Mouse (Mus musculus): ENCODE measurements at regions not wholly inside any gene's neighbourhood (a gene's known extent, or its start where the extent isn't known, plus 50 kb on each side); places are given as distances from the start of the nearest gene placed in this dataset.

DNA sequence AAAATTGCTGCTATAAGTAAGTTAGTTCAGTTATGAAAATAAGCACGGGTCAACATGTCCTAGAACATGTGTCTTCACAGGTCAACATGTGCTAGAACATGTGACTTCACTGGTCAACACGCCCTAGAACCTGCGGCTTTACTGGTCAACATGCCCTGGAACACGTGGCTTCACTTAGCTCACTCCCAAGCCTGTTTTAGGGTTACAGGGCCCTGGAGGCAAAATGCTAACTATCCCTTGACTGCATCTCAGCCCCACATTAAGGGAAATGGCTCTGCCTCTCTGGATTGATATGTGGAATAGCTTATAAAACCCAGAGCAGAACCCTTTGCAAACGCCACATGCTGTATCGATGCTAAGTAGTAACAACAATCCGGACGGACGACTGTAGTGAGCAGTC lies 67.8 kb downstream of the Nkx6-1 start:
- DNase-seq (ENCODE audit: low spot score in 2 of 2), result no peak

DNA sequence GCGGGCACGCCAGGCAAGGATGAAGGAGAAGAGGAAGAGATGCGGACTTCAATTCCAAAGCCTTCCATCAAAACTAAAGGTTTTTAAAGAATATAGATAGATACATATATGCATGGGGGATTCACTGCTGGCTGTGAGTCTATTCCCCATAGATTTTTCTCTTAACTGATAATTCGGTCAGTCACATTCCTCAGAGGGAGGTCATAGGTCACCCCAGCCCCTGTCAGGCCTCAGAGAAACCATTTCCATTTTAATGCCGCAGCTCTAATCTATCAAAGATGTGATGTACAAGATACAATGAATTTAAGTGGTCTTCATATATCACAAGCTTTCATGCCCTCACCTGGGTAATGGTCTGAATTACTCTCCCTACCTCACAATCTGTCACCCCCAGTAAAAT lies 73.6 kb downstream of the Nkx6-1 start:
- no peak for DNase-seq (ENCODE audit: low spot score in 2 of 2)

DNA sequence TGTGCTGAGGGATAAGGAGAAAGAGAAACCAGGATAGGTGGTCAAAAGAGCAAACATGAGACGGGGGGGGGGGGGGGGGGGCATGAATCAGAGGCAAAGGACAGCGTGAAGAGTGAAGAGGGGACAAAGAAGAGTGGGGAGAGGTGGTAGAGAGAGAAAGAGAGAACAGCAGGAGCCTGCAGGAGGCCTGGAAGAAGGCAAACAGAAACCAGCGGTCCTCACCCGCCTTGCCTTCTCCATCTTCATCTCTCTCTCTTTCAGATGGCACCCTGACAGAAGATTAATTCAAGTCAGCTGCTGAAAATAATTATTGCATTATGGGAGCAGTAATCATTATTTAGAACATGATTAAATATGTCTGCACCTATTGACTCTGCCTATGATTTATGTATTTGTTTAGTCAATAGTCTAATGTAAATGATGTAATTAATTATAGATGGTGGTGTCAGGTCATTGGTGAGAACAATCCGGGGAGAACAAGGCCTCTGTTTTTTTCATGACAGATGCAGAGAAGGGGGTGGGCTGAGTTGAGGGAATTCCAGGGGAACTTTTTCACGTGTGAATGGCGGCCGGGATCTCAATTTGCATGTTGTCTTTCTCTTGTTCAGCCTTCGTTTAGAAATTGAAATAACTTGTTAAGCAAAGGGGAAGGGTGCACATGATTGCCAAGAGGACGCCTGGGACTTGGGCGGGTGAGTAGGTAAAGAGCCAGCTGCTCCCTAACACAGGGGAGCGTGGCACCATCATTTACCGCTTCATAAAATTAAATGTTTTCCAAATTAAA lies 74.3 kb downstream of the Nkx6-1 start:
- DNase-seq (ENCODE audit: low spot score in 2 of 2), result no peak

DNA sequence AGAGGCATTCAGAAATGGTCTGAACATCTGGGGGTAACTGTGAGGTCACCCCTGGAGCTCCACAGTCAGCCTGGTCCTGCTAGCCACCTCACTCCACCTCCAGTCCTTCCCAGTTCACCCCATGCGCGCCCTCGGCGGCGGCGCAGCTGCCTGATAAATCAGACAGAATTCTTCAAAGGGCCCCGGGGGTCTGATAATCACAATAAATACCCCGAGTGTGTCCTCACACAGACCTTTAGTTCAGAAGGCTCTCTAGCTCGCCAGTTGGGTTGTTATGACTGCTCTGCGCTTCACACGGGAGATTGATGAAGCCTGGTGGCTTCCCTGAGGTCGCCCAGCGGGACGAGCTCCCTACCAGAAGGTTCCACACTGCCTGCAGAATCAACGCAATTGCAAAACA lies 91.8 kb downstream of the Nkx6-1 start:
- no peak for DNase-seq (ENCODE audit: low spot score in 2 of 2)

DNA sequence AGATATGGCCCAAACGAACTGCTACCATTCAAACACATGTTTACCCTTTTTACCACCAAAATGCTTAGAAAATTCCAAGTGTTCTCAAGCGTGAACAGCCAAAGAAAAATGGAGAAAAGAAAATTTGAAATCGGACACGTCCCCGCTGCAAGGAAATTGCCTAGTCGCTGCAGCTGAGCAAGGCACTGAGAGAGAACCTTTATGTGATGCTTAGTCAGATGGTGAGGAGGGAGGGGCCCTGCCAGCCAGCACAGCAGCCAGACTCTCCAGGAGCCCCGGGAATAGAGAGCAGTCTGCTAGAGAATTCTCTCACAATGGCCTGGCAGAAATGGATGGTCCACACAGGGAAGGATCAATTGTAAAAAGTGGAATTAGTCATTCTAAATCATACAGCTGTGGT lies 99.0 kb downstream of the Nkx6-1 start:
- no peak for DNase-seq (ENCODE audit: low spot score in 2 of 2)

DNA sequence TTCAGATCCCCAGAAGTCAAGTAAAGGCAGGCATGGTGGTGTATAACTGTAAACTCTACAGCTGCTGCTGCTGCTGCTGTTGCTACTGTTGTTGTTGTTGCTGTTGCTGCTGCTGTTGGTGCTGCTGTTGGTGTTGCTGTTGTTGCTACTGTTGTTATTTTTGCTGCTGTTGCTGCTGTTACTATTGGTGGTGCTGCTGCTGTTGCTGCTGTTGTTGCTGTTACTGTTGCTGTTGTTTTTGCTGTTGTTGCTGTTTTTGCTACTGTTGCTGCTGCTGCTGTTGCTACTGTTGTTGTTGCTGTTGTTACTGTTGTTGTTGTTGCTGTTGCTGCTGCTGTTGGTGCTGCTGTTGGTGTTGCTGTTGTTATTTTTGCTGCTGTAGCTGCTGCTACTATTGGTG lies 104.4 kb downstream of the Nkx6-1 start:
- DNase-seq (ENCODE audit: low spot score in 2 of 2), result no peak

DNA sequence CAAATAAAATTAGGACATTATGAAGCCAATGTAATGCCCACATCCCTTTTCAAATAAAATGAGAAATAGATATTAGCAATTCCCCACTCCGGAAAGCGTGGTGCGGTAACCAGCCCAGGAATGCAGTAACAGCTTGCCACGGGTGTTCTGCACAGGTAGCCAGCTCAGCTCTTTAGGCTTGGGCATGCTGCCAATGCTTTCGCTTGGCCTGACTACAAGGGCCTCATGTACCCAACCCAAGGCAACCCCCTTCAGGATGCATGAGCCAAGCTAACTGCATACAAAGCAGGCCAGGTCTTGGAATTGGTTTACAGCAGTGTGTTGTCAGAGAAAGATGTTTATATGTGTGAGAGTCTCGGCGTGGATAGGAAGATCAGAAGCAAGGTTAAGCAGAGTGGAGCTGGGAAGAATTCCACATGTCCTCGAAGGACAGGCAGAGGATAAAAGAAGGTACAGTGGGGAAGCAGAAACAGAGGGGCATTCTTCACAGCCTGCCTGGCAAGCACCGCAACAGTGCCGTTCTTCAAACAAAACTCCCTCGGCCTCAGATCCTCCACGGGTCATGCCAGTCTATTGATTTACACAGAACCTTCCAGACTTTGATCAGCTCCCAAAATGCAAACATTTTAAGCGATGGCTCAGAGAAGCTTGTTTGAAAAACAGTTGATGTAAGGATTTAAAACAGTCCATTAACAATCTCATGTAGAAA lies 106.4 kb downstream of the Nkx6-1 start:
- DNase-seq (ENCODE audit: low spot score in 2 of 2), result no peak

DNA sequence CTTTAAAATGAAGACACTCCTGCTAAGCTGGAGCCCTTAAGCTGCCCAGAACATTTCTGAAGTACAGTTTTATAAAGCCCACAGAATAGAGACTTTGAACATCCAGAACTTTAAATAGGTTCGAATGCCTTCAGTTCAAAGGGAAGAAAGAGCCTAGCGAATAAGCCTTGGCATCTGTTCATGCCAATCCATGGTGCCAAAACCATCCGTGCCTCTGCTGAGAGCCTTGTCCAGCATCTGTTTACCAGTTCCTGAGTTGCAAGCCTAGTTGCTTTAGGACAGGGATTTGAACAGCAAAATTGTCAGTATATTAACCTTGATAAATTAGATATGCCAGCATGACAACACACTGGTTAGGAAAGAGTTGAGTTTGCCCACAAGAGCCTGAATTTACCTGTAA lies 107.6 kb downstream of the Nkx6-1 start:
- DNase-seq (ENCODE audit: low spot score in 2 of 2), result no peak

DNA sequence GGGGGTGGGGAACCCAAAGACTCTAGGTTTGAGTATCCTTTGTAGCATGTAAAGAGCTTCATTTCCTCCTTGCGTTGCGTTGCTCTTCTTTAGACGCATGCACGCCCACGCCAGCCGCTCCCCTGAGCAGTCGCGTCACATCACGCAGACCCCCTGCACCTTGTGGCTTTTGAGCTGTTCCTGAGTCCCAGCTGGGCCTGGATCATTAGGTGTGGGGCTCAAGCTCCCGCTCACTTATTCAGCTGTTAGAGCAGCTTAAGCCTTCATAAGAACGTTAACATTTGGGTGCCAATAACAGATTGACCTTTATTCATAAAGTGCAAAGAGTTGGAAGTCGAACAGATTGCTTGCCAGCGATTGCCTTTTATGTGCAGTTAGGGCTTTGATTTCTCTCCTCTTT lies 121.5 kb downstream of the Nkx6-1 start:
- no peak for DNase-seq (ENCODE audit: low spot score in 2 of 2)

DNA sequence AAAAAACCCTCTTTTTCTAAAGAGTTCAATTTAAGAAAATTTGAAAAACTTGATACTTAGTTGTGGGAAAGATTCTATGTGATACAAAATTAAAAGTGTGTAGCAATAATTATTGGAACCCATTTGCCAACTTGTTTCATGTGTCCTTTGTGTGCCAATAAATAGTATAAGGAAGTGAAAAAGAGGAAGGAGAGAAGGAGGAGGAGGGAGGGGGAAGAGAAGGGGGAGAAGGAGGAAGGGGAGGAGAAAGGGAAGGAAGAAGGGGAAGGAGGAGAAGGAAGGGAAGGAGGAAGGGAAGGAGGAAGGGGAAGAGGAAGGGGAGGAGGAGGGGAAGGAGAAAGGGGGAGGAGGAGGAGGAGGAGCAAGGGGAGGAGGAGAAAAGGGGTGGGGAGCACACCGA lies 125.0 kb downstream of the Nkx6-1 start:
- DNase-seq (ENCODE audit: low spot score in 2 of 2), result no peak

DNA sequence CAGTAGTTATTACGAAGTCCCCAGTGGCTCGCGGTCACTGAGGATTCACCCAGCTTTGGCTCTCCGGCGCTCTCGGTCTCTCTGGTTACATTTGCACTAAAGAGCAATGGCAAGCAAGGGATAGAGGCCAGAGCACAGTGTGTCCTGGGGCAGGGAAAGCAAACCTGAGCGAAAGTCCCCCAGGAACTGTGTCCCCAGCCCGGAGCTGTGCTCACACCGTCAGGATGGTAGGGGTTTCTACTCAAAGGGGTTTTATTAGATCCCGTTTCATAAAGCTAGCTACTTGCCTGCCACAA lies 125.6 kb downstream of the Nkx6-1 start:
- no peak for DNase-seq (ENCODE audit: low spot score in 2 of 2)

DNA sequence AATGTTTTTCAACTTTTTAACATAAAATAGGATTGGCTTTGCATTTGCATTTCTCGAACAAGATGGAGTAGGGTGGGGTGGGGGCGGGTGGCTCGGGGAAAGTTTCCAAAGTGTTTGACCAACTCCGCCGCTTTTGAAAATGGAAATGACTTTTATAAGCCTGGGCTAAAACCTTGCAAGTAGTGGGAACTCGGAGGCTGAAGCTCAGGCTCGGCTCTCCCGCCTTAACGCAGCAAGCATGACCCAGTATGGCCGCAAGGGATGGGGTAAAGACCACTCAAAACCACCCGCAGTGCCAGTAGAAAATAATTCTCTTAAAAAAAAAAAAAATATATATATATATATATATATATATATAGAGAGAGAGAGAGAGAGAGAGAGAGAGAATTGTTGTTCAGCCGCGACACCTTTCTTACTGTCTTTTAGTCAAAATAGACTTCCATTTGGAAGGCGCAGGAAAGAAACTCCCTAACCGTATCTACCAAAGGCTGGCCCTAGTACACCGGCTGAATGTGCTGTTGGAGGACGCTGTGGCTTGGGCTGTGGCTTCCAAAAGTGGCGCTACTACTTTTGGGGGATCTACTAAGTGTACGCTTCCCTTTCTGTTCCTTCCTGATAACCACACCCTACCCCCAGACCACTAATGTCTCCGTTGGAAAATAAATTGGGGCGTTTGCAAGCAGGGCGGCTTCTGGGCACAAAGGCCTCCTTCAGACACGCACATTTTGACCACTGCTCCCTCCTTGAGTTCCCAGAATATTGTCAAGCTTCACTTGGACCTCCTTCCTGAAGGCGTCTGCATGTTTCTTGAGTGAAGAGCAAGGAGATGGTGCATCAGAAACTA lies 126.2 kb downstream of the Nkx6-1 start:
- no peak for DNase-seq (ENCODE audit: low spot score in 2 of 2)

DNA sequence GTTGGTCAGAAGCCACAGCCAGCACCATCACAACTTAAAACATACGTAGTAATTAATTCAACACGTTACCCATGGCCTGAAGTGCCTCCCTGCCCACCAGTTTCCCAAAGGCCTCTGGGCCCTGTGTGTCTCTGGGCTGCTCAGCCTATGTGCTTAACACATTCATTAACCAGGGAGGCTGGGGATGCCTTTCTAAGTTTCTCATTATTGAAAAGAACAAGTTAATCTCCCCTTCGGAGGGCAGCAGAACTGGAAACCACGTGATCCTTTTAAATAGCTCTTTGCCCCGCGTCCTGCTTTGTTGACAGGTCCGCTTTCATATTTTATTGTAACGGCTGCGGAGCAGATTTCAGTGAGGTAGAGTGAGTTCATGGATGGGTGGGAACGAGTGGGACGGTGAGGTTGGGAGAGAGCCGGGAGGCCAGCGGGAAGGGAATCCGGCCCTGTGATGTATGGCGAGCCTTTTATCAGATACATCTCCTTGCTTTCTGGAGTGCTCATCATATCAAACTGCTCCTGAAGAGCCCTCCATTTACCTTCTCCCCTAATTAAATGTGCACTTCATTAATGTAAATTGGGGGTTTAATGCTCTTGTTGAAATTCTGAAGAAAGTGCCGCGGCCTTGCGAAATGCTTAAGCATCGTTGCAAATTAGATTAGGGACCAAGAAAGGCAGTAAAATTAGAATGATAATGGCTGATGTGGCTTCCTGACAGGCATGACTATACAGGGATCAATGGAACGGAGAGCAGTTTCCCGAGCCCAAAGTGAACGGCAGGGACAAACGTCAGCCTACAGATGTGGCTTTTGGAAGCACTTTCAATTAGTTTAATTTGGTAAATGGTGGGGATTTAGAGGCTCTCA lies 127.0 kb downstream of the Nkx6-1 start:
- DNase-seq (ENCODE audit: low spot score in 2 of 2), result no peak

DNA sequence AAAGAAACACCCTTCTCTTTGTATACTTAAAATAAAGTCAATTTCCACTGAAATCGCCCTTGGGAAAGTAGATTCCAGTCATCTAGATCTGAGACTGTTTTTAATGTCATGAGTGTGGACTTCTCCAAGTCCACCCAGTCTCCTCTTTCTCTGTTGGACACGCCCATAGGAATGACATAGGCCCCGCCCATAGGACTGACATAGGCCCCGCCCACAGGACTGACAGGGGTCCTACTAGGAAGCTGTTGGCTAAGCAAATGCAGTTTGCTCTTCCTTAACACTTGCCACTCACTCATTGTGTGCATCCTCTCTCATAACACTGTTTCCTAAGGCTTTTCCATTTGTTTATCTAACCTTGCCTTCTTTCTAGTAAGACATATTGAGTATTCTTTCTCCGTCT lies 129.3 kb downstream of the Nkx6-1 start:
- no peak for DNase-seq (ENCODE audit: low spot score in 2 of 2)

DNA sequence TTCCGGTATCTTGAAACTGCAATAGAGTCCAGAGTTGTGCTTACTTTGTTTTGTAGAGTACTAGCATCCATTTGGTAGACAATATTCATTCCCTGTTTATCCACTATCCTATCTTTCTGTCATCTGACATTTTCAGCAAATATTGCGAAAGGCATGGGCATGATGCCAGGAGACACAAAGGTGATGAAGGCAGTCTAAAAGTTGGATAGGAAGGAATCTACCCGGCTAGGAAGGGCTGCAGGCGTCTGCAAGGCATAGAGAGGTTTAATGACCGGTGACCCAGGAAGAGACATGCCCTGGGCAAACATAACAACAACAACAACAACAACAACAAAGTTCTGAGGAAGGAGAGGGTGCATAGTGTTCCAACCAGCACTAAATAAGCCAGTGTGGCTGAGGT lies 139.4 kb downstream of the Nkx6-1 start:
- no peak for DNase-seq (ENCODE audit: low spot score in 2 of 2)

DNA sequence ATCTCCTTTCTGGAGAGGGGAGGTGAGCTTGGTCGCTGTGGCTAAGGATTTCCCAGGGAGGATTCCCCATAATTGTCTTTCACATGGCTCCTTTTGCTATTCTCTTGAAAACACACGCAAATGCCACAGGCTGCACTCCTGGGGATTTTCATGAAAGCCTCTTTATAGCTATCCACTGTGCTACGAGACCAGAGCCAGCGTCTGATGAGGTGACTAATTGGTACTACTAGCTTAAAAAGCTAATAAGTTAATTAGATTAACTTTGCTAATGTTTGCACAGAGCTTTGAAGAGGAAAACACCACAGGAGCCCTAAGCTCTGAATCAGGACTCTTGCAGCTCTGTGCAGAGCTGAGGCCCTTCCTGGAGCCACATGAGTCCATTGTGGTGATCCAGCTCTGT lies 140.1 kb downstream of the Nkx6-1 start:
- no peak for DNase-seq (ENCODE audit: low spot score in 2 of 2)

DNA sequence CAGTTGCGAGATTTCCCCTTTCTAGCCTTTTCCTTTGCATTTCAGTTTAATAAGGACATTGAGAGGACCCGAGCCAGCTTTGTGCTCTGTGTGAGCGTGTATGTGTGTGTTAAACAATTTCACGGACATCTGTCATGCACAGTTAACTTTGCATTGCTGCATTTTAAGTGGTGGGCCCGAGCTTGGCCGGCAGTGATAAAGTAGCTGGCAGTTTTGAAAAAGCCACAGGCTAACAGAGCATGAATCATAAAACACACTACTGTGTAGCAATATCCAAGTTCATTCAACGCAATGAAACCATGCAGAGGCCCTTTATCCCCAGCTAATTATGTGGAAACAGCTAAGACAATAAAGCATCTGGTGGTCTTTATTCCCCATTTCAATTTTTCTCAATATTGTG lies 140.9 kb downstream of the Nkx6-1 start:
- DNase-seq (ENCODE audit: low spot score in 2 of 2), result no peak

DNA sequence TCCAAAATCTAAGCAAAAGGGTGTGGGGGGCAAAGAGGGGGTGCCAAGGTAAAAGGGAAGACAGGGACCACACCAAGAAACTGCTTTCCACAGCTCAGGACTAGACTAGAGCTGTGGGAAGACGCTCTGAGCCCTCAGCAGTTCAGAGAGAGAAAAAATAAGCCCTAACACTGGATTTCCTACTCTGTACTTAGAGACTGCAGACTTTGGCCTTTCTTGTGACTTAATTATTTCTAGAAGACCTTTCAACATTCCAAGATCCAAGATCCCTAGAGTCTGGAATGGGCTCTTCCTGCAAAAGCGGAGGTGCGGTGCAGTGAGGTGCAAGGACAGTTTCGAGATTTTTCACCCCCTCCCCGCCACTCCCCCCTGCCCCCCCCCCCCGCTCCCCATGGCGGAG lies 141.3 kb downstream of the Nkx6-1 start:
- DNase-seq (ENCODE audit: low spot score in 2 of 2), result no peak

DNA sequence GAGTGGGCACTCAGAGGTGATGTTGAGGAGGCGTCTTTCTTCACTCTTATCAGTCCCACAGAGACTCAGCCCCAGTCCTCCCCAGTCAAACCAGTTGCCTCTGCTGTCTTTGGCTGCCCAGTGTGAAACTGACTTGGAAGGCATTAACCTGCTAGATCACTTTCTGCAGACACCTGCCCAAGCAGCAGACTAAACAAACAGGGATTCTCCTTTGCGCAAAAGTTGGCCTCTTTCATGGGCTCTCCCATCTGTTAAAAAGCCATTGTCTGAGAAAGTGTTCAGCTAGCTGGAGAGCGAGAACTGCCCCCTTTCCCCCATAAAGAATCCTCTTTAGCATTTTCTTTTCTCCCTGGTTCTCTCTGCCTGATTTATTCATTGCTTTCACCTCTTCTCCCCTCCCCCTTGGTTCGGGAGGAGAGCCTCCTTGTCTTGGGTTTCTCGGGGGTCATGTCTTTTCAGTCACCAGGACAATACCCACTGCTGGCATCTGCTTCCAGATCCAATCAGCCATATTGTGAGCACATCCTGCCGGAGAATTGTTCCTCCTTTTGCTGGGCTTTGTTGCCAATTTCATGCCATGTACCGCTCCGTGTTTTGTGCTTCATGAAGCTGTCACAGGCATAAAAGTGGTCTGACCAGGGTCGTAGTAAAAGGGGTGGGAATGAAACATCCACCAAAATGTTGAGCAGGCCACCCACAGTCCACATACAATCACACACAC lies 143.7 kb downstream of the Nkx6-1 start:
- DNase-seq (ENCODE audit: low spot score in 2 of 2), result no peak

DNA sequence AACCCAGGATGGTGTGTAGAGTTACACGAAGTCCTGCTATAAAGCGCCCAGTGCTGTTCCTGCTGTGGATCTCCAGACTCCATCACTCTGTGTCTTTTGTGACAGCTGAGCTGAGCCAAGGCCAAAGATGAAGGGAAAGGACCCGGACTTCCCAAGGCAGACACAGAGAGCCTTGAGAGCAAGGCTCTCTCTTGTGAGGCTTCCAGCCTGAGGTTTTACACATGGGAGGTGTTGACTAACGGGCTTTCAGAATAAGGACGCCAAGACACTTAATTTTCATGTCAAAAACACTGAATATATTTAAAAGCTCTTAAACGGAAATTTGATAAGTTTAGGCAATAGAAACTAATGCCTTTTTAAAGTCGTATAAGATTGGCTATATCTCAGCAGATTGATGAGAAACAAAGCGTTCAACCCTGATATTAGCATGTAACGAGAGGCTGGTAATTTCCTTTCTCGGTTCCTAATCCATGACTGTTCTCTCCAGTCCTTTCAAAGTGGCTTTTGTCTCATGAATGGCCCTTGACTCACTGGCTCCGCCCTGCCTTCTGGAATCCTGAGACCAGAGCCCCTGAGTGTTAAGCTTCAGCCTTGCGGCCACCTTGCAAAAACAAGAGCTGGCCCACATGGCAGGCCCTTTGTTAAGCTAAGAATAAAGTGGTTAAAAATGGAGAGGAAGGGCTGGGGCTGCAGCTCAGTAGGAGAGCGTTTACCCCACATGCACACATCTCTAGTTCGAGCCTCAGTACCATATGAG lies 145.8 kb downstream of the Nkx6-1 start:
- no peak for DNase-seq (ENCODE audit: low spot score in 2 of 2)
